9 mouse cellular contexts compared by ENCODE assay signal in the genomic region with DNA sequence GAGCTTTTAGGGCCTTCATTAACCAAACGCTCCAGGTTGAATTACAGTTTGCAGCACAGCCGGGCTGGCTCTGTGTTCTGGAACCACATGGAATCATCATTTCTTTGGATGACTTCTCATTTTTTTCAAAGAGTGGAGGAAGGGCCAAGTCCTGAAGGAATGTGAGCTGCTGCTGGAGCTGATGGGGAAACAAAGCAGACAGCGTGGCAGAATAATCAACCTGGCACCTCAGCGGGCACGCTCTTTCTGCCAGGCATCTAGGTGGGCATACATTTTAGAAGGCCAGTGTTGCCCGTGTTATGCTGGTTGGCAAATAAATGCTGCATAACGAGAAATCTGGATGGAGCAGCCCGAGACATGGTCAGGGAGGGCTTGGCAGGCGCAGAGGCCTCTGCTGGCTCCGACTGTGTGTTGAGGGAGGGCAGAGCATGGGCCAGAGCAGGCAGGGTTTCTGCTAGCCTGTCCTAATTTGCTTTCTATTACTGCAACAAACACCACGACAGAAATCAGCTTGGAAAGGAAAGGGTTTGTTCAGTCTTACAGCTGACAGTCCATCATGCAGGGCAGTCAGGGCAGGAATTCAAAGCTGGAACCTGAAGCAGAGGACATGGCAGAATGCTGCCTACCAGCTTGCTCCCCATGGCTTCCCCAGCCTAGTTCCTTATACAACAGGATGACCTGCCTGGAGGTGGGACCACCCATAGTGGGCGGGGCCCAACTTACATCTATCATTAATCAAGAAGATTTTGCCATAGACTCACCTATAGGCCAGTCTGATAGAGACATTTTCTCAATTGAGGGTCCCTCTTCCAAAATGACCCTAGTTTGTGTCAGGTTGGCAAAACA. TPM values are rescaled to one million over a fixed set of nuclear protein-coding genes. Genes with fewer than 3 reads are reported as not detected.
DNase-seq lines count a peak whose midpoint lies in the region; ATAC-seq lines count a peak whose summit lies in the region.
"Had no signal": no experiment of that assay in that cellular context is flagged by ENCODE, and none has a peak within 500 bp of the region (broad histone marks: within the 10 kb centered on the region; RNA-seq: fewer than 3 reads in every experiment).

No protein-coding gene starts in this region.

- peak; percentile 50 for DNase-seq in layer of hippocampus, adult 11-12 months (ENCODE audit: low spot score)
- DNase-seq in layer of hippocampus, adult 9-10 months (ENCODE audit: low spot score) = no peak
- DNase-seq in cerebellum, adult 11 months = peak; percentile 55
- peak; percentile 84 to 90 for DNase-seq in cerebellum, postnatal 10 days
- DNase-seq in layer of hippocampus, postnatal 10 days (ENCODE audit: low spot score in 2 of 2) = peak; percentile 50 to 52
- DNase-seq in embryo, embryonic 10 days (ENCODE audit: low spot score) = no peak

- no peak for ATAC-seq in activated CD4-positive, CD25-positive, alpha-beta regulatory T cell, adult 4 months
- ATAC-seq: Patski had no signal

RNA-seq across cellular contexts. Expression of a gene that starts 22.5 kb away (rescaled TPM):
- 10 to 100 TPM; 41.6 to 42.9 TPM for total RNA-seq in layer of hippocampus, postnatal 10 days (2021)
- polyA plus RNA-seq in activated CD4-positive, CD25-positive, alpha-beta regulatory T cell, adult 4 months (2017; shearing (Covaris generic)) = not detected

RNA-seq across cellular contexts. Expression of a gene that starts 23.6 kb away (rescaled TPM):
- 1 to 10 TPM; 3.1 to 4.2 TPM for total RNA-seq in layer of hippocampus, postnatal 10 days (2021)
- not detected for polyA plus RNA-seq in activated CD4-positive, CD25-positive, alpha-beta regulatory T cell, adult 4 months (2017; shearing (Covaris generic))

RNA-seq across cellular contexts. Expression of a gene that starts 58.3 kb away (rescaled TPM):
- not detected for total RNA-seq in layer of hippocampus, postnatal 10 days (2021)
- not detected for polyA plus RNA-seq in activated CD4-positive, CD25-positive, alpha-beta regulatory T cell, adult 4 months (2017; shearing (Covaris generic))
- polyA plus RNA-seq: kidney, postnatal 0 days; Patski had no signal

Comparison
In these comparisons a context has a peak if more than half of its experiments do, and no peak if none do; other contexts are left out.
1. DNase-seq: peak in layer of hippocampus, adult 11-12 months (single experiment), cerebellum, adult 11 months (single experiment), cerebellum, postnatal 10 days (2 of 2) and layer of hippocampus, postnatal 10 days (2 of 2); none in layer of hippocampus, adult 9-10 months (single experiment) and embryo, embryonic 10 days (single experiment).